In the genomic region with DNA sequence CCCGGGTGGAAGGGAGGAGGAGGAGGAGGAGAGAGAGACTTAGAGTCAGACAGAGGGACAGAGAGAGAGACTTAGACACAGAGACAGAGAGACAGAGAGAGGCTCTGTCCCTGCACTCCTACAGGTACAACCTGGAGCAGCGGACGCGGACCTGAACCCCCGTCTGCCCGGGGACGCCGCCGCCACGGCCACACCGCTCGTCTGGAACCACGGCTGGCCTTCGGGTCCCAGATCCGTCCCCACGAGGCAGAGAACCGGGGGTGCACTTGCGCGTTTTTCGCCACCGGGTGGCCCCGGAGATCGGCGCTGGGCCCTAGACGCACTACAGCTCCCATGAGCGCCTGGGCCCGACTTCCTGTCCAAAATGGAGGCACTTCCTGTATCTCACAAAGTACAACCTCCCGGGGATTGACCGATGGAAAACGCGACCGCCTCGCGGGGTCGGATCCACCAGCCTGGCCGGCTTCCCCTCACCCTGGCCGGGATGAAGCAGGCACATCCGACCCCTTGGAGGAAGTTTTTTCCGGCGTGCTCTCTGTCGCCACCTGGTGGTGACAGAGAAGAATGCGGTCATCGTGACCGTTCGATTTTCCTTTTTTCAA, we compare ENCODE assay signal across 8 mouse cellular contexts. TPM values are rescaled to one million over a fixed set of nuclear protein-coding genes. Genes with fewer than 3 reads are reported as not detected.
A peak's percentile ranks its signal among the peaks of the same experiment; 100 is the strongest.
DNase-seq lines count a peak whose midpoint lies in the region; ATAC-seq lines count a peak whose summit lies in the region.
"Not testable (repeated sequence)": the region's sequence is repeated elsewhere in the genome, so short reads cannot be mapped to it uniquely, and the experiment has no call there.

Gm45844 (minus strand) TSS at position 324 of the 602 bp plus-strand sequence.

- 43% methylated on average over 45 of the region's 45 CpGs for WGBS in hindbrain, embryonic 15.5 days

- H3K9ac ChIP-seq in hindbrain, embryonic 15.5 days = peak within 1 kb of the TSS; percentile 7

- peak; percentile 99 for ATAC-seq in hindbrain, embryonic 15.5 days (ENCODE audit: low FRiP score, low read depth)

- H3K27me3 ChIP-seq in hindbrain, embryonic 15.5 days = not testable (repeated sequence)

- DNase-seq in MN1 (ENCODE audit: low spot score) = peak; percentile 55
- DNase-seq in cerebellum, postnatal 25 days = peak; percentile 93
- peak; percentile 88 to 92 for DNase-seq in frontal cortex, postnatal 36 days (ENCODE audit: low spot score in 2 of 2)
- peak; percentile 88 to 94 for DNase-seq in left cerebral cortex, adult 18-20 months (ENCODE audit: low spot score in 2 of 2)
- peak; percentile 93 for DNase-seq in lung, postnatal 4 days
- peak; percentile 85 for DNase-seq in retina, postnatal 1 day
- peak; percentile 92 for DNase-seq in thymus, postnatal 4 days

- H3K4me1 ChIP-seq in hindbrain, embryonic 15.5 days (replicated peaks) = not testable (repeated sequence)

- H3K27ac ChIP-seq in hindbrain, embryonic 15.5 days (replicated peaks) = peak within 1 kb of the TSS; percentile 46

- peak within 1 kb of the TSS; percentile 30 for H3K4me2 ChIP-seq in hindbrain, embryonic 15.5 days

- H3K4me3 ChIP-seq in hindbrain, embryonic 15.5 days = peak within 1 kb of the TSS; percentile 32

- H3K9me3 ChIP-seq in hindbrain, embryonic 15.5 days = not testable (repeated sequence)

- H3K36me3 ChIP-seq in hindbrain, embryonic 15.5 days = peaks cover 15% of the 10 kb centered on the region

RNA-seq across cellular contexts. Expression of gene Gm45844, which starts in this region (rescaled TPM):
- polyA plus RNA-seq in hindbrain, embryonic 15.5 days (2015; fragmentation: Nextera tagmentation; extraction: Ambion mirVana) = 9.8 and 10.1 TPM in 2 replicates
- total RNA-seq in left cerebral cortex, adult 18-20 months (2021) = 10 to 100 TPM; 12.3 to 13.2 TPM

Comparison
In these comparisons a context has a peak if more than half of its experiments do, and no peak if none do; other contexts are left out.
1. Peak in every context shown above with its lines: DNase-seq, ATAC-seq, H3K4me3 ChIP-seq and H3K27ac ChIP-seq.